Mouse (Mus musculus) E14TG2a.4 (cell line): ENCODE measurements around the gene Fam107a.

Experiments
- CTCF ChIP-seq: conservative IDR thresholded peaks from 2 replicates; pipeline ENCODE4 v1.5.1; 2014; ENCODE audit warnings: low read length
- NANOG ChIP-seq: IDR thresholded peaks from 2 replicates; pipeline ENCODE4 v1.6.1; 2014; ENCODE audit warnings: borderline replicate concordance, low read length, mixed read lengths

DNA sequence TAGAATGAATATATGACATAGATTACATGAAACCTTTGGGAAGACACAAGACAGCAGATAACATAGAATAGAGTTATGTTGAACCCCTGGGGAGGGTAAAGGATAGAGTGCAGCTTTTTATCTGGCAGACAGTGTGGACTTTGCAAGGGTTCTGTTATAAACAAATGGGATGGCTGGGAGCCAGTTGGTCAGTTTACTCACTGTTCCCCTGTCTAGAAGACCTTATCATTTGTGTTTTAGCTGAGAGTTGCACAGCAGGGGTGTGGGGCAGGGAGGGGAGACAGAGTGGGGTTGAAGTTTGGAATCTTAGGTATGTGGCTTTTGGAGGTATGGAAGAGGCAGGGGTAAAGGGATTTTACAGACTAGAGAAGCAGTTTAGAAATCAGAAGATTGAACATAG is 34.0 kb downstream of the Fam107a start:
- TF ChIP-seq CTCF (no peak), NANOG (no peak)
